ENCODE assay signal across 12 mouse cellular contexts in genomic region chr7:140967862-140968591, GRCm38 (mm10). TPM values are rescaled to one million over a fixed set of nuclear protein-coding genes. Genes with fewer than 3 reads are reported as not detected.
DNase-seq lines count a peak whose midpoint lies in the region; ATAC-seq and TF ChIP-seq lines count a peak whose summit lies in the region.
"Had no signal": no experiment of that assay in that cellular context is flagged by ENCODE, and none has a peak within 500 bp of the region (broad histone marks: within the 10 kb centered on the region; RNA-seq: fewer than 3 reads in every experiment).

No protein-coding gene starts in this region.

- peaks cover 9% of the 10 kb centered on the region for H3K4me1 ChIP-seq in lung, adult 2 months (ENCODE audit: control insufficient read depth, insufficient read depth, low read length)

- H3K4me3 ChIP-seq in lung, adult 2 months (replicated peaks; ENCODE audit: extremely low read depth, low read depth, low read length), result peak overlapping the region; percentile 40
- H3K4me3 ChIP-seq: hindbrain, embryonic 10.5 days had no signal

- DNase-seq in lung, adult 2 months, result no peak
- no peak for DNase-seq in lung, postnatal 14 days
- peak; percentile 22 for DNase-seq in brain, embryonic 14.5 days (ENCODE audit: low read depth)
- no peak for DNase-seq in right cerebral cortex, postnatal 4 days
- DNase-seq in adrenal gland, postnatal 36 days, result no peak
- DNase-seq in frontal cortex, postnatal 36 days (ENCODE audit: low spot score in 2 of 2), result no peak

- no peak for TF ChIP-seq POLR2A in lung, adult 2 months (IDR thresholded peaks at IDR 0.05; ENCODE audit: borderline replicate concordance, extremely low read depth, low read depth, low read length)
- no peak for TF ChIP-seq POLR2A in brain, embryonic 14.5 days (IDR thresholded peaks at IDR 0.05; ENCODE audit: borderline replicate concordance, extremely low read depth, insufficient read depth, insufficient read length, poor library complexity, severe bottlenecking)

- WGBS in lung, adult 2 months, result 24% methylated on average over 14 of the region's 14 CpGs

- 0 out of 2 replicates have a peak, but pooled peaks have one; percentile 1 for TF ChIP-seq CTCF in lung, adult 2 months (IDR thresholded peaks at IDR 0.05; ENCODE audit: insufficient read depth, low read length)
- TF ChIP-seq CTCF in brain, embryonic 14.5 days (IDR thresholded peaks at IDR 0.05; ENCODE audit: borderline replicate concordance, extremely low read depth, insufficient read depth, insufficient read length), result no peak

- ATAC-seq in granulocyte monocyte progenitor cell, adult 5-6 weeks (replicated peaks; ENCODE audit: poor library complexity, severe bottlenecking), result peak; percentile 77
- ATAC-seq in megakaryocyte progenitor cell, adult 5-6 weeks (replicated peaks; ENCODE audit: poor library complexity), result peak; percentile 81
- ATAC-seq: forebrain, embryonic 16.5 days had no signal

RNA-seq across cellular contexts. Expression of gene Ifitm1, which starts 1.0 kb away (rescaled TPM):
- polyA plus RNA-seq in lung, adult 2 months (2012; rRNA removed), result 227 and 261 TPM in 2 replicates
- polyA plus RNA-seq in brain, embryonic 14.5 days (2012; rRNA removed), result 23.4 and 31.8 TPM in 2 replicates
- 79.9 and 149 TPM in 2 replicates for total RNA-seq in granulocyte monocyte progenitor cell, adult 5-6 weeks (2014; fragmentation: Nextera tagmentation)
- 18.5 and 25.3 TPM in 2 replicates for total RNA-seq in granulocyte monocyte progenitor cell, adult 5-6 weeks (2017)
- 57.8 and 89.8 TPM in 2 replicates for total RNA-seq in megakaryocyte progenitor cell, adult 5-6 weeks (2015)
- 33.7 and 37.5 TPM in 2 replicates for total RNA-seq in megakaryocyte progenitor cell, adult 5-6 weeks (2017)
- 1 to 10 TPM; 5.5 to 7.3 TPM for total RNA-seq in adrenal gland, postnatal 36 days (2021)

RNA-seq across cellular contexts. Expression of gene Ifitm2, which starts 12.2 kb away (rescaled TPM):
- polyA plus RNA-seq in lung, adult 2 months (2012; rRNA removed), result 1,180 and 1,190 TPM in 2 replicates
- polyA plus RNA-seq in brain, embryonic 14.5 days (2012; rRNA removed), result 153 and 201 TPM in 2 replicates
- 555 and 581 TPM in 2 replicates for total RNA-seq in granulocyte monocyte progenitor cell, adult 5-6 weeks (2014; fragmentation: Nextera tagmentation)
- 354 and 388 TPM in 2 replicates for total RNA-seq in granulocyte monocyte progenitor cell, adult 5-6 weeks (2017)
- 577 and 637 TPM in 2 replicates for total RNA-seq in megakaryocyte progenitor cell, adult 5-6 weeks (2015)
- 287 and 322 TPM in 2 replicates for total RNA-seq in megakaryocyte progenitor cell, adult 5-6 weeks (2017)
- 100 to 1,000 TPM; 430 to 633 TPM for total RNA-seq in adrenal gland, postnatal 36 days (2021)

RNA-seq across cellular contexts. Expression of gene Gm45717, which starts 12.3 kb away (rescaled TPM):
- polyA plus RNA-seq in lung, adult 2 months (2012; rRNA removed), result 0.63 TPM in 1 of 2 replicates, not detected in the other
- not detected in 2 replicates for polyA plus RNA-seq in brain, embryonic 14.5 days (2012; rRNA removed)
- total RNA-seq in granulocyte monocyte progenitor cell, adult 5-6 weeks (2014; fragmentation: Nextera tagmentation), result not detected in 2 replicates
- total RNA-seq in granulocyte monocyte progenitor cell, adult 5-6 weeks (2017), result not detected in 2 replicates
- total RNA-seq in megakaryocyte progenitor cell, adult 5-6 weeks (2015), result not detected in 2 replicates
- total RNA-seq in megakaryocyte progenitor cell, adult 5-6 weeks (2017), result 1.1 TPM in 1 of 2 replicates, not detected in the other
- total RNA-seq in adrenal gland, postnatal 36 days (2021), result not detected
- polyA plus RNA-seq: forebrain, embryonic 16.5 days; liver, embryonic 16.5 days; thymus, postnatal 0 days had no signal

RNA-seq across cellular contexts. Expression of gene Ifitm5, which starts 17.9 kb away (rescaled TPM):
- 3.2 and 5.2 TPM in 2 replicates for polyA plus RNA-seq in lung, adult 2 months (2012; rRNA removed)
- polyA plus RNA-seq in brain, embryonic 14.5 days (2012; rRNA removed), result 0.78 and 7.3 TPM in 2 replicates
- total RNA-seq in granulocyte monocyte progenitor cell, adult 5-6 weeks (2014; fragmentation: Nextera tagmentation), result 1.7 TPM in 1 of 2 replicates, not detected in the other
- total RNA-seq in granulocyte monocyte progenitor cell, adult 5-6 weeks (2017), result not detected in 2 replicates
- 0.83 and 1.1 TPM in 2 replicates for total RNA-seq in megakaryocyte progenitor cell, adult 5-6 weeks (2015)
- not detected in 2 replicates for total RNA-seq in megakaryocyte progenitor cell, adult 5-6 weeks (2017)
- total RNA-seq in adrenal gland, postnatal 36 days (2021), result 1 to 10 TPM in 1 of 2 experiments, under 1 TPM in 1; 0.63 to 1.7 TPM

RNA-seq across cellular contexts. Expression of gene Pgghg, which starts 26.8 kb away (rescaled TPM):
- polyA plus RNA-seq in lung, adult 2 months (2012; rRNA removed), result 38.1 and 39.3 TPM in 2 replicates
- polyA plus RNA-seq in brain, embryonic 14.5 days (2012; rRNA removed), result 13.2 and 18.9 TPM in 2 replicates
- total RNA-seq in granulocyte monocyte progenitor cell, adult 5-6 weeks (2014; fragmentation: Nextera tagmentation), result 6.6 and 11.5 TPM in 2 replicates
- total RNA-seq in granulocyte monocyte progenitor cell, adult 5-6 weeks (2017), result 6.9 and 7.8 TPM in 2 replicates
- 5.1 and 7.3 TPM in 2 replicates for total RNA-seq in megakaryocyte progenitor cell, adult 5-6 weeks (2015)
- 8.2 and 9.0 TPM in 2 replicates for total RNA-seq in megakaryocyte progenitor cell, adult 5-6 weeks (2017)
- total RNA-seq in adrenal gland, postnatal 36 days (2021), result 10 to 100 TPM; 35.8 to 38.1 TPM
